Mouse (Mus musculus): ENCODE results near the gene Cdk19. TPM values are rescaled to one million over a fixed set of nuclear protein-coding genes. Genes with fewer than 3 reads are reported as not detected.

Gene Cdk19
- polyA plus RNA-seq, 1 experiment from 2014 or later = 11.1 TPM

GRCm38 (mm10) chr10:40497301-40498041 lies 158.1 kb downstream of the Cdk19 start:
- no peaks in the 10 kb centered on the region for H3K4me1 ChIP-seq (ENCODE audit: control insufficient read depth, insufficient read depth, low read length)
- no peaks in the 10 kb centered on the region for H3K9me3 ChIP-seq (ENCODE audit: control insufficient read depth, low read depth, low read length)
- ATAC-seq (ENCODE audit: insufficient number of reproducible peaks, insufficient read depth, low FRiP score, low read depth) = no peak
- no peak overlapping the region for H3K4me2 ChIP-seq (replicated peaks; ENCODE audit: low read depth, low read length)
- no peak overlapping the region for H3K9ac ChIP-seq (replicated peaks; ENCODE audit: low read depth, low read length)
- no peaks in the 10 kb centered on the region for H3K36me3 ChIP-seq (ENCODE audit: control insufficient read depth, insufficient read depth, low read length)
- no peak overlapping the region for H3K27ac ChIP-seq (ENCODE audit: low read length)
- no peaks in the 10 kb centered on the region for H3K27me3 ChIP-seq (ENCODE audit: control insufficient read depth, insufficient read depth, low read length)
- 50% methylated on average over 9 of the region's 9 CpGs for WGBS
- no peak overlapping the region for H3K4me3 ChIP-seq (ENCODE audit: low read depth, low read length)

- Histone ChIP-seq H3K27me3 (ENCODE audit: control insufficient read depth, insufficient read depth, low read length) (no peaks in the 10 kb centered on the region), H3K9ac (replicated peaks; ENCODE audit: low read depth, low read length) (no peak overlapping the region), H3K9me3 (ENCODE audit: control insufficient read depth, low read depth, low read length) (no peaks in the 10 kb centered on the region), H3K36me3 (ENCODE audit: control insufficient read depth, insufficient read depth, low read length) (no peaks in the 10 kb centered on the region), H3K27ac (ENCODE audit: low read length) (no peak overlapping the region), H3K4me3 (ENCODE audit: low read depth, low read length) (no peak overlapping the region), H3K4me1 (ENCODE audit: control insufficient read depth, insufficient read depth, low read length) (no peaks in the 10 kb centered on the region), H3K4me2 (replicated peaks; ENCODE audit: low read depth, low read length) (no peak overlapping the region)
- 91% methylated on average over 4 of the region's 4 CpGs for whole genome bisulfite sequencing
- no peak for ATAC-seq (ENCODE audit: insufficient number of reproducible peaks, insufficient read depth, low FRiP score, low read depth)
Observed at GRCm38 (mm10) chr10:40498426-40498825, 159.1 kb downstream of the Cdk19 start.

DNA sequence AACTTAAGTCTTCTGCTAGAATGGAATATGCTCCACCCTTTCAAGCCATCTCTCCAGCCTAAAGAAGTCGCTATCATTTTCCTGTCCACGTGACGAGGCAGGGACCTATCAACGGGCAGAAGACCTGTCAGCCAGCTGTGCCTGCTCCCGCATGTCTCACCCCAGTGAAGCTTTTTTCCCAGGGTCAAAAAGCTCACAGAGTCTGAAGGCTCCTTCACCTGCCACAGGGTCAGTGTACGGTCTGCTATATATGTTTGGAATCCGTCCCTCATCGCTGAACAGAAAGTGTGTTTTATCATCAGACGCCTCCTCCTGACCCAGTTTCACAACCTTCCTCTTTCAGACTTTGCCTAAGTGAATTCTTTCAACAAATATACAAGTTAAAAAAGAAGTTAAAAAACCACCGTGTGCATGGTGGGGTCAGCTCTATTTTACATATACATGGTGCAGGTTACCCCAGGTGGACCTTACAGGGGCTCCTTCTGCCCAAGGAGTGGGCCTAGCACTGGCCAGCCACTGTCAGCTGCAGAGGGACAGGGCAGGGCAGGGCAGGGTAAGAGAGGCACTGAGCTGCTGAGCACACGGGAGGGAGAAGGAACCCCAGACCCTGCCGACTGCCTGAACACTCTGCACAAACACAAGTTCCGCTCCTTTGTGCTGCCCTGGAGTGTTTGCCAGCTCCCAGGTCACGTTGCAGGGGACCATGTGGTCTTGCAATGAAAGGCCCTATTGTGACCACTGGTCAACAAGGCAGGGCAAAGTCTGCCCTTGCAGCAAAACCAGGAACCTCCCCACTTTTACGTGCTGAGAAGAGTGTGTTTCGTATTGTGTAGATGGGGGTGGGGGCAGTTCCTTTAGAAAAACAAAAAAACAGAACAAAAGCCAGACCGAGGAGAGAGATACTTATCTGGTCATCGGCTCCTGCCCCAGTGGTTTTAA lies 160.2 kb downstream of the Cdk19 start:
- Histone ChIP-seq H3K4me2 (replicated peaks; ENCODE audit: low read depth, low read length) (no peak overlapping the region), H3K9ac (replicated peaks; ENCODE audit: low read depth, low read length) (no peak overlapping the region), H3K4me3 (ENCODE audit: low read depth, low read length) (no peak overlapping the region), H3K36me3 (ENCODE audit: control insufficient read depth, insufficient read depth, low read length) (no peaks in the 10 kb centered on the region), H3K27me3 (ENCODE audit: control insufficient read depth, insufficient read depth, low read length) (no peaks in the 10 kb centered on the region), H3K27ac (ENCODE audit: low read length) (peak overlapping the region; percentile 71), H3K9me3 (ENCODE audit: control insufficient read depth, low read depth, low read length) (no peaks in the 10 kb centered on the region), H3K4me1 (ENCODE audit: control insufficient read depth, insufficient read depth, low read length) (no peaks in the 10 kb centered on the region)
- 49% methylated on average over 18 of the region's 18 CpGs for WGBS
- ATAC-seq (ENCODE audit: insufficient number of reproducible peaks, insufficient read depth, low FRiP score, low read depth) = peak; percentile 89

- no peak overlapping the region for H3K9ac ChIP-seq (replicated peaks; ENCODE audit: low read depth, low read length)
- WGBS = 85% methylated on average over 7 of the region's 7 CpGs
- no peak overlapping the region for H3K4me3 ChIP-seq (ENCODE audit: low read depth, low read length)
- H3K9me3 ChIP-seq (ENCODE audit: control insufficient read depth, low read depth, low read length) = no peaks in the 10 kb centered on the region
- H3K4me2 ChIP-seq (replicated peaks; ENCODE audit: low read depth, low read length) = no peak overlapping the region
- no peak for ATAC-seq (ENCODE audit: insufficient number of reproducible peaks, insufficient read depth, low FRiP score, low read depth)
- no peaks in the 10 kb centered on the region for H3K4me1 ChIP-seq (ENCODE audit: control insufficient read depth, insufficient read depth, low read length)
- H3K27ac ChIP-seq (ENCODE audit: low read length) = no peak overlapping the region
- no peaks in the 10 kb centered on the region for H3K27me3 ChIP-seq (ENCODE audit: control insufficient read depth, insufficient read depth, low read length)
- no peaks in the 10 kb centered on the region for H3K36me3 ChIP-seq (ENCODE audit: control insufficient read depth, insufficient read depth, low read length)
Observed at GRCm38 (mm10) chr10:40500723-40501245, 161.4 kb downstream of the Cdk19 start.

DNA sequence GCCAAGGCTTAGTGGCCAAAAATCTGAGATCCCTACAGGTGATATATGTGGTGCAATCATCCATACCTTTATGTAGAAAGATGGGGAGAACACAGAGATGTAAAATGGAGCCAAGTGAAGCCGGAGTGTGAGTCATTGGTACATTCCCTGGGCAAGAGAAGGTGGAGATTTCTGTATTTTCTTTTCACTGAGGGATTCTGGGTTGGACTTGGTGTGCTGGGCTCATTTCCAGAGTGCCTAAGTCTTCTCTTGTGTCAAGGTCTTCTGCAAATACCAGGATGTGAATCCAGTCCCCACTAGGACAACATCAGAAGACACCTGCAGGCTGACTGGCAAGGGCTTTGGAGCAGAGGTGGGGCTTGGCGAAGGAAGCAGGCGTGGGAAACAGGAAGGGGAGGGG lies 163.4 kb downstream of the Cdk19 start:
- Histone ChIP-seq H3K4me1 (ENCODE audit: control insufficient read depth, insufficient read depth, low read length) (no peaks in the 10 kb centered on the region), H3K4me3 (ENCODE audit: low read depth, low read length) (no peak overlapping the region), H3K9me3 (ENCODE audit: control insufficient read depth, low read depth, low read length) (no peaks in the 10 kb centered on the region), H3K4me2 (replicated peaks; ENCODE audit: low read depth, low read length) (no peak overlapping the region), H3K27me3 (ENCODE audit: control insufficient read depth, insufficient read depth, low read length) (no peaks in the 10 kb centered on the region), H3K36me3 (ENCODE audit: control insufficient read depth, insufficient read depth, low read length) (no peaks in the 10 kb centered on the region), H3K27ac (ENCODE audit: low read length) (no peak overlapping the region), H3K9ac (replicated peaks; ENCODE audit: low read depth, low read length) (no peak overlapping the region)
- no peak for ATAC-seq (ENCODE audit: insufficient number of reproducible peaks, insufficient read depth, low FRiP score, low read depth)
- WGBS = 44% methylated on average over 3 of the region's 3 CpGs

DNA sequence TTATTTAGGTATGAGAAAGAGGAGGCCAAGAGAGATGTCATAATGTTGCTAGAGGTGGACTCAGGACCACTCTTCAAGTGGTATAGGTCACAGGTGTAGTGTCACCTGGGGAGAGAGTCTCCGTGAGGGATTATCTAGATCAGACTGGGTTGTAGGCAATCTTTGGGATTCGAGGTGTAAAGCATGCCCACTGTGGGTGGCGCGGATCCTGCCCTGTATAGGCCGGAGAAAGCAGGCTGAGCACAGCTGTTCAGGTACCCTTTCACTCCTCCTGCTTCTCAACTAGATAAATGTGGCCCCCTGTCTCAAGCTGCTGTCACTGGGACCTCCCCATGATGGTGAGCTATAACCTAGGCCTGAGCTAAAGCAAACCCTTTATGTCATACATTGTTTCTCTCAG lies 171.0 kb downstream of the Cdk19 start:
- no peaks in the 10 kb centered on the region for H3K4me1 ChIP-seq (ENCODE audit: control insufficient read depth, insufficient read depth, low read length)
- H3K9me3 ChIP-seq (ENCODE audit: control insufficient read depth, low read depth, low read length) = no peaks in the 10 kb centered on the region
- 90% methylated on average over 5 of the region's 5 CpGs for WGBS
- H3K4me2 ChIP-seq (replicated peaks; ENCODE audit: low read depth, low read length) = no peak overlapping the region
- no peak overlapping the region for H3K9ac ChIP-seq (replicated peaks; ENCODE audit: low read depth, low read length)
- no peaks in the 10 kb centered on the region for H3K36me3 ChIP-seq (ENCODE audit: control insufficient read depth, insufficient read depth, low read length)
- ATAC-seq (ENCODE audit: insufficient number of reproducible peaks, insufficient read depth, low FRiP score, low read depth) = no peak
- H3K27ac ChIP-seq (ENCODE audit: low read length) = peak overlapping the region; percentile 34; the same call in 1 of the 2 replicates
- H3K27me3 ChIP-seq (ENCODE audit: control insufficient read depth, insufficient read depth, low read length) = no peaks in the 10 kb centered on the region
- H3K4me3 ChIP-seq (ENCODE audit: low read depth, low read length) = no peak overlapping the region

DNA sequence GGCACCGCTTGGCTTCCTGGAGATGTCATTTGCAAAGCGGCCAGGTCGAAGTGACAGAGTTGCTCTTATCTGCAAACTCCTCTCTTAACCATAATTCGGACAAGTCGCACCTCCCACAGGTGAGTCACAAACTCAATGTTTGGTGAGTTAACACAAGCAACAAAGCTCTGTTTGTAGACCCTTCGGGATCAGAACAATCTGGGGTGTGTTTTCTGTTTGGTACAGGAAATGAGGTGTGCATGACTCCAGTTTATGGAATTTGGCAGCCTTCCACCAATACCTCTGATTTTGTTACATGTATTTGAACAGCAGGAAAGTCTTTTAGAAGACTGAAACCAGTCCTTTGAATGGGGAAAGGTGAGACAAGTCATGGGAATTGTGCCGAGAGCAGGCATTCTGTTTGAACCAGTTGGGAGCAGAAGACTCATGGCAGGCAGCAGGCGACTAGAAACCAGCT lies 171.9 kb downstream of the Cdk19 start:
- no peak overlapping the region for H3K9ac ChIP-seq (replicated peaks; ENCODE audit: low read depth, low read length)
- 73% methylated on average over 8 of the region's 8 CpGs for WGBS
- no peaks in the 10 kb centered on the region for H3K9me3 ChIP-seq (ENCODE audit: control insufficient read depth, low read depth, low read length)
- H3K4me2 ChIP-seq (replicated peaks; ENCODE audit: low read depth, low read length) = 0 out of 2 replicates have a peak overlapping the region, but pooled peaks have one; percentile 2
- H3K36me3 ChIP-seq (ENCODE audit: control insufficient read depth, insufficient read depth, low read length) = no peaks in the 10 kb centered on the region
- H3K4me1 ChIP-seq (ENCODE audit: control insufficient read depth, insufficient read depth, low read length) = no peaks in the 10 kb centered on the region
- ATAC-seq (ENCODE audit: insufficient number of reproducible peaks, insufficient read depth, low FRiP score, low read depth) = peak; percentile 84
- H3K4me3 ChIP-seq (ENCODE audit: low read depth, low read length) = no peak overlapping the region
- peak overlapping the region; percentile 80 for H3K27ac ChIP-seq (ENCODE audit: low read length)
- H3K27me3 ChIP-seq (ENCODE audit: control insufficient read depth, insufficient read depth, low read length) = no peaks in the 10 kb centered on the region

DNA sequence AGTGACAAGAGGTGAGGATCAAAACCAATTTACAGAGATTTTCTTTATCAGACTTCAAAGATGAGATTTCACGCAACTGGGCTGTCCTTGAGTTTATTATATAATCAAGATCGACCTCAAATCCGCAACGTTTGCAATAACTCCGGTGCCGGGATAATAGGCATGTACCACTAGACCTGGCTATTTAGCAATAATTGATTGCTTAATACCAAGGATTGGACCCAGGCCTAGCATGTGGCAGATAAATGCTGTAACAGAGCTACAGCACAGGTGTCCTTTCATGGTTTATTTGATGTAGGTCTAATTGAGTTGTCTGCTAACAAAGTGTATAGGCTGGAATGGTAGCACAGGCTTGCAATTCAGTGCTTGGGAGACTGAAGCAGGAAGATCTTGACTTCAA lies 172.8 kb downstream of the Cdk19 start:
- Histone ChIP-seq H3K9me3 (ENCODE audit: control insufficient read depth, low read depth, low read length) (no peaks in the 10 kb centered on the region), H3K27me3 (ENCODE audit: control insufficient read depth, insufficient read depth, low read length) (no peaks in the 10 kb centered on the region), H3K4me2 (replicated peaks; ENCODE audit: low read depth, low read length) (no peak overlapping the region), H3K4me1 (ENCODE audit: control insufficient read depth, insufficient read depth, low read length) (no peaks in the 10 kb centered on the region), H3K36me3 (ENCODE audit: control insufficient read depth, insufficient read depth, low read length) (no peaks in the 10 kb centered on the region), H3K4me3 (ENCODE audit: low read depth, low read length) (no peak overlapping the region), H3K9ac (replicated peaks; ENCODE audit: low read depth, low read length) (no peak overlapping the region), H3K27ac (ENCODE audit: low read length) (peak overlapping the region; percentile 80; the same call in 1 of the 2 replicates)
- ATAC-seq (ENCODE audit: insufficient number of reproducible peaks, insufficient read depth, low FRiP score, low read depth) = no peak
- 86% methylated on average over 6 of the region's 6 CpGs for WGBS

Measured in stomach, embryonic 14.5 days (tissue).